Mouse (Mus musculus) embryonic facial prominence, embryonic 13.5 days (tissue): ENCODE results near the gene Tnxb. TPM values are rescaled to one million over a fixed set of nuclear protein-coding genes. Genes with fewer than 3 reads are reported as not detected.
A peak's percentile ranks its signal among the peaks of the same experiment; 100 is the strongest.

Experiments
- ATAC-seq: fragments of 200-750 bp; cut with Nextera tagmentation; 2 replicates; pipeline ENCODE4 v1.8.0; 2017; ENCODE audit warnings: low read depth; ENCODE audit not compliant: insufficient number of reproducible peaks, insufficient read depth, low FRiP score, low TSS enrichment
- H3K27ac ChIP-seq: fragments of 300-500 bp; sonication (generic); 2 replicates; pipeline ENCODE4 v1.5.1; 2015; ENCODE audit warnings: moderate library complexity, mild to moderate bottlenecking, inconsistent platforms
- H3K27me3 ChIP-seq: fragments of 300-500 bp; sonication (generic); 2 replicates; pipeline ENCODE4 v1.6.1; 2015; ENCODE audit warnings: mild to moderate bottlenecking, inconsistent platforms
- H3K36me3 ChIP-seq: fragments of 300-500 bp; sonication (generic); 2 replicates; pipeline ENCODE4 v1.6.1; 2015; ENCODE audit warnings: mild to moderate bottlenecking, inconsistent platforms
- H3K4me1 ChIP-seq: fragments of 300-500 bp; sonication (generic); 2 replicates; pipeline ENCODE4 v1.6.1; 2015; ENCODE audit warnings: inconsistent platforms
- H3K4me2 ChIP-seq: fragments of 300-500 bp; sonication (generic); 2 replicates; pipeline ENCODE4 v1.6.1; 2015; ENCODE audit warnings: moderate library complexity, mild to moderate bottlenecking, inconsistent platforms
- H3K4me3 ChIP-seq: fragments of 300-500 bp; sonication (generic); 2 replicates; pipeline ENCODE4 v1.5.1; 2015; ENCODE audit warnings: mild to moderate bottlenecking, inconsistent platforms
- H3K9ac ChIP-seq: fragments of 300-500 bp; sonication (generic); 2 replicates; pipeline ENCODE4 v1.6.1; 2015; ENCODE audit warnings: mild to moderate bottlenecking, inconsistent platforms
- H3K9me3 ChIP-seq: fragments of 300-500 bp; sonication (generic); 2 replicates; pipeline ENCODE4 v1.6.1; 2016; ENCODE audit warnings: inconsistent platforms
- WGBS: fragments of 180-500 bp; shearing (Covaris S2); methylation state at CpG from one replicate; pipeline ENCODE4 v1.1.7; 2015; ENCODE audit warnings: mixed read lengths; 5-methylcytosine and 5-hydroxymethylcytosine counted together
- polyA plus RNA-seq: library from polyadenylated mRNA; unstranded; fragments of >200 nt; fragmentation: Nextera tagmentation; extraction: Ambion mirVana; gene quantifications from 2 replicates; pipeline ENCODE4 v1.2.1, GENCODE M21; 2015

Gene Tnxb
- polyA plus RNA-seq, result 0.03 and 0.04 TPM in 2 replicates

DNA sequence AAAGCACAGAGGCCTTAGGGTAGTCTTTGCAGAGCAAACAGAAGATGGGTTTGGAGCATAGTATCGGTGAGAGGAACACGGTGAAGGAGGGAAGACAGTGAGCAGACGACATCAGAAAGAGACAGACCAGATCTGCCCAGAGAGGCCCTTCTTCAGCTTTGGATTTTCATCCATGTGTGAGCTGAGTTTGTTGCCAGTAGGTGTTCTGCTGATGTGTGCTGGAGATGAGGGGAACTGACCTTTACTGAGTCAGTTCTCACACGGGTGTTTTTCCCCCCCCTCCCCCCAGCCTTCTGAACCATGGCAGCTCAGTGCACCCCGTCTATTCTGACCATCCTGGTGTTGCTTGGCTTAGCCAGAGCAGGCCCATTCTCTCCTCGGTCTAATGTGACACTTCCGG lies at the start of gene Tnxb:
Gene Tnxb (plus strand): TSS at position 301 of the 400 bp plus-strand sequence.
- 0 out of 2 replicates have a peak, but pooled peaks cover 4% of the 10 kb centered on the region for H3K9me3 ChIP-seq
- H3K4me3 ChIP-seq, result peak within 1 kb of the TSS; percentile 40
- peaks cover 78% of the 10 kb centered on the region for H3K27me3 ChIP-seq
- H3K36me3 ChIP-seq, result no peaks in the 10 kb centered on the region
- ATAC-seq, result no peak
- peak within 1 kb of the TSS; percentile 65 for H3K4me2 ChIP-seq
- no peak within 1 kb of the TSS for H3K27ac ChIP-seq
- WGBS, result 54% methylated on average over 7 of the region's 7 CpGs
- H3K9ac ChIP-seq, result peak within 1 kb of the TSS; percentile 66
- H3K4me1 ChIP-seq, result peaks cover 17% of the 10 kb centered on the region

DNA sequence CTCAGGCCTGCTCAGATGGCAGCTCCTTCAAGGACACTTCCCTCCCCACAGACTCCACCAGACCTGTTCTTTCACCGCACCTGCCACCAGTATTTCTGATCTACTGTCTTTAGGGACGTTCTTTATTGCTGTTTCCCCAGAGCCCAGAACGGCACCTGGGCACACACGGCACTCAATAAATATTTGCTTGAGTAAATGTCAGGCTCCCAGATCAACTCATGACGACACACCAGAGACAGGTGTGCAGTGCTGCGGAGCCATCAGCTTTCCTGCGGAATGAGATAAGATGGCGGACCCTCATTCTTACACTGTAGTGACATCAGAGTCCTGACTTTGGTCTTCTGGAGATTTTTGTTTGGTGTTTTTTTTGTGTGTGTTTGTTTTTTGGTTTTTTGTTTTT lies 49.3 kb upstream of the Tnxb start:
- Histone ChIP-seq H3K27ac (no peak overlapping the region), H3K9me3 (no peaks in the 10 kb centered on the region), H3K9ac (no peak overlapping the region), H3K4me3 (no peak overlapping the region), H3K27me3 (no peaks in the 10 kb centered on the region), H3K4me1 (peaks cover 3% of the 10 kb centered on the region), H3K4me2 (no peak overlapping the region), H3K36me3 (peaks cover 60% of the 10 kb centered on the region)
- no peak for ATAC-seq
- 90% methylated on average over 8 of the region's 8 CpGs for WGBS

DNA sequence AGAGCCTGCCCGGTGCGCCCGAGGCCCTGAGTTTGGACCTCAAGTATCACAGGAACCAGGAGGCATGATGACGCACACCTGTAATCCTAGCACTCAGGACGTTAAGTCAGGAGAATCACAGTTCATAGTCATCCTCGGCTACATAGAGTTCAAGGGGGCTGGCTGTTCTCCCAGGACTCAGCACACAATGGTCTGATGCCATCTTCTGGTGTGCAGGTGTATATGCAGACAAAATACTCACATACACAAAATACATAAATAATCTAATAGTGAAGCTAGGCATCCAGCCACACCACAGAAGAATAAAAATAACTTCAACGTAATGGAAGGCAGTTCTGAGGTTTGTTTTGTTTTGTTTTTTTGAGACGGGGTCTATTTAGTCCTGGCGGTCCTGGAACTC lies 47.2 kb upstream of the Tnxb start:
- Histone ChIP-seq H3K27me3 (no peaks in the 10 kb centered on the region), H3K4me3 (no peak overlapping the region), H3K27ac (no peak overlapping the region), H3K9me3 (no peaks in the 10 kb centered on the region), H3K4me1 (peaks cover 17% of the 10 kb centered on the region), H3K9ac (no peak overlapping the region), H3K4me2 (no peak overlapping the region), H3K36me3 (peaks cover 44% of the 10 kb centered on the region)
- ATAC-seq, result no peak
- 83% methylated on average over 9 of the region's 9 CpGs for WGBS

DNA sequence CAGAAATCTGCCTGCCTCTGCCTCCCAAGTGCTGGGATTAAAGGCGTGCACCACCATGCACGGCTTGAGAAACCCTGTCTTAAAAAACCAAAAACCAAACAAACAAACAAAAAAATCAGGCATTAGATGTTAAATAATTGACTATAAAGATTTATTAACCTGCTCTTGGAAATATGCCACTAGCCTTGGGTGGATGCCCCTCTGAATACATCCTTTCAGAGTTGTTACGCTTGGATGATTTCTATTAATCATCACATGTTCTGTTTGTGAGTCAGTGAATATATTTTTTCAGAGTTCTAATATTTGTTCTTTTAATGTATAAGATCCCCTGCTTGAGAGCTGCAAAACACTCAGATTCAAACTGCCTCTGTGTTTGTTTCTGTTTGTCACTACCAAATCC lies 45.4 kb upstream of the Tnxb start:
- Histone ChIP-seq H3K36me3 (peaks cover 41% of the 10 kb centered on the region), H3K9ac (no peak overlapping the region), H3K27ac (no peak overlapping the region), H3K9me3 (no peaks in the 10 kb centered on the region), H3K4me3 (no peak overlapping the region), H3K4me1 (peaks cover 35% of the 10 kb centered on the region), H3K4me2 (no peak overlapping the region), H3K27me3 (peaks cover 7% of the 10 kb centered on the region)
- no peak for ATAC-seq
- WGBS, result 93% methylated on average over 3 of the region's 3 CpGs

DNA sequence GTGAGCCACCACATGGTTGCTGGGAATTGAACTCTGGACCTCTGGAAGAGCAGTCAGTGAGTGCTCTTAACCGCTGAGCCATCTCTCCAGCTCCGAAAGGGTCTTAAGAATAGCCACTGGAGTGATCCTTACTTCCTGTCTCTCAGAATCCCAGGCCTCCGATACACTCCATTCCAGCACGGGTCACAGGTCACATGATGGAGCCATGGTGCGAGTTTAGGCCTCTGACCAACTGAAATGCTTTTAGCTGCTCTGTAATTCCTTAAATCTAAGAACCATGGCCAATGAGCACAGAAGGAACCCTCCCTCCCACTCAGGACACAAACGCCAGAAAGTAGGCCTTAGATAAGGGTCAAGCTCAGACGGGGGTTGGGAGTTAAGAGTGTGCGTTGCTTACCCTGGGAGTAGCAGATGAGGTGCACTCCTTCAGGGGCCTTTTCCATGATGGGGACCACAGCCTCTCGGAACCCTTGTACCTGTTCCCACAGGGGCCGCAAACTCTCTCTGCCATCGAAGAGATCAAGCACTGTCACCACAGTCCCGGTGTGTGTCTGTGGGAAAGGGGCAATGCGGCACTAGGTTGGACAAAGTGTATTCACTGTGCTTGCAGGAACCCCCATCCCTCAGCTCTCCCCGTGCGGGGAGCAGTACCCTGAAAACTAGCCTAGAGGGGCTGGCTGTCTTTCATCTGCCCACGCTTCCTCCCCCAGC lies 44.1 kb upstream of the Tnxb start:
- Histone ChIP-seq H3K9ac (peak overlapping the region; percentile 83), H3K4me1 (peaks cover 47% of the 10 kb centered on the region), H3K27ac (peak overlapping the region; percentile 97), H3K36me3 (peaks cover 35% of the 10 kb centered on the region), H3K4me2 (peak overlapping the region; percentile 91), H3K9me3 (no peaks in the 10 kb centered on the region), H3K27me3 (peaks cover 20% of the 10 kb centered on the region), H3K4me3 (peak overlapping the region; percentile 82)
- no peak for ATAC-seq
- 52% methylated on average over 16 of the region's 16 CpGs for WGBS

DNA sequence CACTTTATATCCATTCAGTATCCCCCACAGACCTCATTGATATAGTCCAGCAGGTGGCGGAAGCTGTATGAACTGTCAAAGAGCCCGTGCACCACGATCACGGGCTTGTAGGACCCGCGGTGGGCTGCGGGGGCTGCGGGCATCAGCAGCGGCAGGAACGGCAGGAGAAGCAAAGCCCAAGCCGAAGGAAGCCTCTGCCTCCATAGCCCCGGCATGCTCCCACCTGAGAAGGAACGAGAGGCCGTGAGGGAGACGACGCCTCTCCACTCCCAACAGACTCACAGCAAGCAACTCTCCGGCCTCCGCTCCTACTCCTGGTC lies 43.6 kb upstream of the Tnxb start:
- H3K27ac ChIP-seq, result peak overlapping the region; percentile 97
- peak overlapping the region; percentile 82 for H3K4me3 ChIP-seq
- no peaks in the 10 kb centered on the region for H3K9me3 ChIP-seq
- H3K4me1 ChIP-seq, result peaks cover 52% of the 10 kb centered on the region
- peak overlapping the region; percentile 83 for H3K9ac ChIP-seq
- ATAC-seq, result no peak
- H3K27me3 ChIP-seq, result peaks cover 25% of the 10 kb centered on the region
- 1% methylated on average over 18 of the region's 18 CpGs for WGBS
- peaks cover 30% of the 10 kb centered on the region for H3K36me3 ChIP-seq
- peak overlapping the region; percentile 91 for H3K4me2 ChIP-seq

DNA sequence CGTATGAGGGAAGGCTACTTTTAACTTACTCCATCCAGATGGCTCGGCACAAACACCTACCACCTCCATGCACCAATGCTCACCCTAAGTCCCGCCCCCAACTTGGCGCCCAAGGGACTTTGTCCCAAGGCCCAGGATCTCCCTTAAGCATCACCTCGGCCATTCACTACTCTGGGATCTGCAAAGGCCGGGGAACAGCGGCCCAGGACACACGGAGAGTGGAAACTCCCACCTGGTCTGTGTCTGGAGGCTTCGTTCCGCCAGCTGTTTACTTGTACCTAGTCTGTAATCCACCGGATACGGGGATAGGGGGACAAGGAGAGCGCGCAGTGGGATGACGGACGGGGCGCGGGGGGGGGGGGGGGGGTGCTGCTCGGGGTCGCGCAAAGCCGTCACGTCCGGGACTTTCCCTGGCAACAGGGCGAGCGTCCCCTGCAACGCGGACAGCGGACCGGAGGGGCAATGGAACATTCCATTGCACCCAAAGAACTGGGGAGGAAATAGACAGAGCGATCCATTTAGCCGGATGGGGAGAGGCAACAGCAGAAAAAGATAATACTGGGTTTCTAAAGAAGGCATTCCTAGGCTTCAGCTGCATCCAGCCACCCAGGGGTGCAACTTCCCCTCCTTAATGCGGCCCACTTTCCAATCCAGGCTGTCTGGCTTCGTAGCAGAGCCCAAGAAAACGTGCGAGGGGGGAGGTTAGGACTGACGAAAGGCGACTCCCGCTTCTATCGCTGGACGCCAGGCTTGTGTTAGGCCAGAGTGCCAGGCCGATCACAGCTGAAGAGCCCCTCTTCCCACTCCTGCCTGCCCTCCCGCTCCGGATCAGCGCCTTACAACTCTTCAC lies 43.0 kb upstream of the Tnxb start:
- H3K27ac ChIP-seq, result peak overlapping the region; percentile 97
- peak overlapping the region; percentile 82 for H3K4me3 ChIP-seq
- peaks cover 24% of the 10 kb centered on the region for H3K36me3 ChIP-seq
- no peaks in the 10 kb centered on the region for H3K9me3 ChIP-seq
- H3K27me3 ChIP-seq, result peaks cover 31% of the 10 kb centered on the region
- H3K4me2 ChIP-seq, result peak overlapping the region; percentile 91
- under 1% methylated on average over 40 of the region's 45 CpGs for WGBS
- peak overlapping the region; percentile 83 for H3K9ac ChIP-seq
- peaks cover 58% of the 10 kb centered on the region for H3K4me1 ChIP-seq
- ATAC-seq, result peak; percentile 67; the same call in 1 of the 2 replicates

DNA sequence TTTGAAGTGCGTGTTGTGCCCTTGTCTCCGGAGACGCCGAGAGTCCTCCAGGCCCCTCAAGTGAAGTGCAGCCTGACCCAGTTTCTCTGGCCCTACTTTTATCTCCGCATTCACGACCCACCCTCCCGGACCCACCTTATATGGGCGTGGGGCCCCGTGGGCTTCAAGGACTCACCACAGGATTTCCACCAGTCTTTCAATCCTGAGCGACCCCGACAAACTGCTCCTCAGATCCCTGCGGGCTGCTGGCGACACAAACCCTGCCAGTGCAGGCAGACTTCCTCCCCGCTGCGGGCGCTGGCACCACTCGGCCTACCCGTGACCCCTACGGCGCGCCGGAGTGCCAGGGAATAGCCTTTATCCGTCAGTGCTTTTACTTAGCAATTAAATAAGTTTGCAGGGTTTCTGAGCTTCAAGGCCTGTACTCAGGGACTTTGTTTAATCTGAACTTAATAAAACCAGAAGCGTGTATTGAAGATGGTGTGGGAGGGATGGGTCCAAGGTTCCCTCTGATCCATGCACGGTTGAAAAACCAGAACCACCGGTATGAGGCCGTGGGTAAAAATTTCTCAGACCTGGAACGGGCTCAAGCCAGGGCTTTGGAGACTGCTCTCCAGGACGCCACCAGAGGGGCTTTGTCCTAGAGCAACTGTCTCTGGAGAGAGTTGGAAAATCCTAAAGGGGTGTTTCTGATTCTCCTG lies 42.2 kb upstream of the Tnxb start, which contains the start of gene Ppt2:
Gene Ppt2 (minus strand): TSS at position 568 of the 701 bp plus-strand sequence.
- ATAC-seq, result no peak
- WGBS, result 2% methylated on average over 29 of the region's 29 CpGs
- Histone ChIP-seq H3K4me3 (peak within 1 kb of the TSS; percentile 82), H3K27ac (peak within 1 kb of the TSS; percentile 97), H3K4me1 (peaks cover 61% of the 10 kb centered on the region), H3K9ac (peak within 1 kb of the TSS; percentile 83), H3K27me3 (peaks cover 38% of the 10 kb centered on the region), H3K9me3 (no peaks in the 10 kb centered on the region), H3K36me3 (peaks cover 17% of the 10 kb centered on the region), H3K4me2 (peak within 1 kb of the TSS; percentile 91)

DNA sequence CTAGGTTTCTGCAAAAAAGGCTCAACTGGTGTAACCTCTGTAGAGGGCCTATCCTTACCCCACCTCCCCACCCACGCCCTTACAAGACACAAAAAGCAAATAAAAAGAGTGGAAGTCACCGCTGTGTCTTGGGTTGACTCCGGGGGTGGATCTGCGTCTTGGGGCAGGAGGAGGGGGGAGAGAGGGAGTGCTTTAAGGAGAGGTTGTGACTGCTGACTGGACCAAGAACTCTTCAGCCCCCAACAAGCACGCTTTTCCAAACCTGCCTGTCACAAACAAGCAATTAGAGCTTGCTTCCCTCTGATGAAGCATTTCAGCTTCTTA lies 41.7 kb upstream of the Tnxb start:
- Histone ChIP-seq H3K27ac (peak overlapping the region; percentile 97), H3K27me3 (peaks cover 43% of the 10 kb centered on the region), H3K9ac (peak overlapping the region; percentile 83), H3K4me2 (peak overlapping the region; percentile 91), H3K4me1 (peaks cover 61% of the 10 kb centered on the region), H3K9me3 (no peaks in the 10 kb centered on the region), H3K36me3 (peaks cover 13% of the 10 kb centered on the region), H3K4me3 (peak overlapping the region; percentile 82)
- no peak for ATAC-seq
- WGBS, result 24% methylated on average over 5 of the region's 5 CpGs

DNA sequence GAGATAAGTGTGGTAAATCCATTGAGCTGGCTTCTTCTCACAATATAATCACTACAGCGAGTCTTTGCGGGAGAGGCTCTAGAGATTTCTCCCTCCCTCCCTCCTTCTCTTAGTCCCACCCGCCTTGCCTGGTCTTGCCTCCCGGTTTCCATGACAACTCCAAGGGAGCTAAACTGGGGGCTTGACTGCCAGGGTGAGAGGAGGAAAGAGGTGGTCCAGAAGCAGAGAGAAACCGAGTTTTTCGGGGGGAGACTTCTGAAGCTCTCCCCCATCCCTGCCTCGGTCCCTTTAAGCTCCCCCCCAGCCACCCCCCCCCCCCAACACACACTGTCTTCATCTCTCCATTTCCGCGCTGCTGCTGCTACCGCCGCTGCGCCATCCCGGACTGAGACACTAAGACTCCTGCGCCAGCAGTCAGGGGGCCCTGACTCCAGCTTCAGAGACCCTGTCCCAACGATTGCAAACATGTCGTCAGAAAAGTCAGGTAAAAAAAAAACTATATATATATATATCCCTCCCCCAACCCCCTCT lies 41.0 kb upstream of the Tnxb start, which contains the start of gene Prrt1:
Gene Prrt1 (plus strand): TSS at position 313 of the 531 bp plus-strand sequence.
- H3K27me3 ChIP-seq, result peaks cover 47% of the 10 kb centered on the region

More for the DNA sequence above, 41.0 kb upstream of the Tnxb start, which contains the start of gene Prrt1:
- no peak for ATAC-seq
- Histone ChIP-seq H3K4me2 (peak within 1 kb of the TSS; percentile 91), H3K27ac (peak within 1 kb of the TSS; percentile 97), H3K4me3 (peak within 1 kb of the TSS; percentile 82), H3K9me3 (no peaks in the 10 kb centered on the region), H3K9ac (peak within 1 kb of the TSS; percentile 83), H3K4me1 (peaks cover 61% of the 10 kb centered on the region), H3K36me3 (peaks cover 6% of the 10 kb centered on the region; the same call in 1 of the 2 replicates)
- WGBS, result 2% methylated on average over 16 of the region's 16 CpGs
